30 mouse cellular contexts compared by ENCODE assay signal in the genomic region with DNA sequence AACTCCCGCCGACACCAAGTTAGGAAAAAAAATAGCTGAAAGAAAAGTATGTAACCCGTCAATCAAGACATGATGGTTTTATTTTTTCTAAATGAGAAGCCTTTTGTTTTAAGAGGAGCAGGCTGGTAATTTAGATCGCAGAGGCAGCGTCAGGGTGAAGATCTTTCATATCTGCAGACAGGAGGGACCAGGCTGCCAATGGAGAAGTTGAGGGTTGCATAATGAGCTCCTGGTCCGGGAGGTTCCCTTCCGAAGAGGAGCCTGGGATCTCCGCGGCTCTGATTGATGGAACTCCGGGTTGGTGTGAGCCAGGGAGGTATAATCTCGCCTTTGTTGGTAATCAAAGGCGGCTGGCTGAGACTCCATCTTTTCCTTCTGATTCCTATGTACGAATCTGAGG.
DNase-seq lines count a peak whose midpoint lies in the region; ATAC-seq lines count a peak whose summit lies in the region.
"Had no signal": no experiment of that assay in that cellular context is flagged by ENCODE, and none has a peak within 500 bp of the region (broad histone marks: within the 10 kb centered on the region; RNA-seq: fewer than 3 reads in every experiment).

No protein-coding gene starts in this region.

- H3K9ac ChIP-seq in forebrain, embryonic 14.5 days (ENCODE audit: low read length), result no peak overlapping the region
- no peak overlapping the region for H3K9ac ChIP-seq in hindbrain, embryonic 13.5 days
- H3K9ac ChIP-seq in hindbrain, embryonic 16.5 days (ENCODE audit: low read depth, low read length), result no peak overlapping the region
- H3K9ac ChIP-seq: embryonic facial prominence, embryonic 12.5 days; heart, embryonic 15.5 days; limb, embryonic 15.5 days; liver, embryonic 13.5 days; neural tube, embryonic 15.5 days had no signal

- 56% methylated on average over 13 of the region's 13 CpGs for WGBS in forebrain, embryonic 14.5 days
- 81% methylated on average over 13 of the region's 13 CpGs for WGBS in forebrain, embryonic 10.5 days
- WGBS in hindbrain, embryonic 13.5 days, result 68% methylated on average over 13 of the region's 13 CpGs
- 80% methylated on average over 13 of the region's 13 CpGs for WGBS in hindbrain, embryonic 10.5 days
- 63% methylated on average over 13 of the region's 13 CpGs for WGBS in hindbrain, embryonic 16.5 days

- H3K27me3 ChIP-seq in forebrain, embryonic 14.5 days (replicated peaks; ENCODE audit: control insufficient read depth, insufficient read depth, low read length), result no peaks in the 10 kb centered on the region
- H3K27me3 ChIP-seq in forebrain, embryonic 10.5 days (ENCODE audit: poor library complexity, severe bottlenecking), result no peaks in the 10 kb centered on the region
- no peaks in the 10 kb centered on the region for H3K27me3 ChIP-seq in hindbrain, embryonic 13.5 days
- no peaks in the 10 kb centered on the region for H3K27me3 ChIP-seq in hindbrain, embryonic 10.5 days (ENCODE audit: insufficient read depth, poor library complexity, severe bottlenecking)
- H3K27me3 ChIP-seq in hindbrain, embryonic 16.5 days (replicated peaks; ENCODE audit: control insufficient read depth, insufficient read depth, low read length), result no peaks in the 10 kb centered on the region
- H3K27me3 ChIP-seq: CH12.LX; embryonic facial prominence, embryonic 12.5 days; heart, embryonic 15.5 days; limb, embryonic 15.5 days; liver, embryonic 13.5 days; neural tube, embryonic 15.5 days had no signal

- no peaks in the 10 kb centered on the region for H3K9me3 ChIP-seq in forebrain, embryonic 14.5 days (replicated peaks; ENCODE audit: control insufficient read depth, low read length)
- H3K9me3 ChIP-seq in forebrain, embryonic 10.5 days, result no peaks in the 10 kb centered on the region; the same call in 1 of the 2 replicates
- no peaks in the 10 kb centered on the region for H3K9me3 ChIP-seq in hindbrain, embryonic 13.5 days
- 0 out of 2 replicates have a peak, but pooled peaks cover 3% of the 10 kb centered on the region for H3K9me3 ChIP-seq in hindbrain, embryonic 10.5 days
- no peaks in the 10 kb centered on the region for H3K9me3 ChIP-seq in hindbrain, embryonic 16.5 days (ENCODE audit: control insufficient read depth, low read length)
- H3K9me3 ChIP-seq: embryonic facial prominence, embryonic 12.5 days; heart, embryonic 15.5 days; limb, embryonic 10.5 days; limb, embryonic 15.5 days; liver, embryonic 13.5 days; neural tube, embryonic 15.5 days had no signal

- H3K36me3 ChIP-seq in forebrain, embryonic 14.5 days (ENCODE audit: control insufficient read depth, insufficient read depth, low read length), result no peaks in the 10 kb centered on the region
- no peaks in the 10 kb centered on the region for H3K36me3 ChIP-seq in forebrain, embryonic 10.5 days (replicated peaks)
- no peaks in the 10 kb centered on the region for H3K36me3 ChIP-seq in hindbrain, embryonic 13.5 days
- H3K36me3 ChIP-seq in hindbrain, embryonic 10.5 days, result no peaks in the 10 kb centered on the region
- H3K36me3 ChIP-seq in hindbrain, embryonic 16.5 days (ENCODE audit: control insufficient read depth, insufficient read depth, low read length), result no peaks in the 10 kb centered on the region
- H3K36me3 ChIP-seq: embryonic facial prominence, embryonic 12.5 days; heart, embryonic 10.5 days; heart, embryonic 15.5 days; limb, embryonic 10.5 days; limb, embryonic 15.5 days; liver, embryonic 13.5 days; neural tube, embryonic 15.5 days had no signal

- DNase-seq in forebrain, embryonic 14.5 days (ENCODE audit: low spot score), result peak; percentile 33
- no peak for DNase-seq in forebrain, embryonic 10.5 days (ENCODE audit: extremely low spot score, low spot score)
- no peak for DNase-seq in hindbrain, embryonic 10.5 days (ENCODE audit: low spot score)
- DNase-seq in heart, adult 9 months (ENCODE audit: low spot score in 2 of 2), result no peak
- DNase-seq: adrenal gland, adult 8-10 months; cerebellum, adult 11-12 months; cerebellum, adult 9-11 months; embryo, embryonic 11 days; gastrocnemius, postnatal 14 days; heart, postnatal 36 days; kidney, postnatal 14 days; layer of hippocampus, adult 9-11 months; liver, embryonic 13.5 days; lung, adult 18-20 months; lung, postnatal 10 days; retina, postnatal 1 day; right cerebral cortex, postnatal 14 days; thymus, postnatal 14 days had no signal

- ATAC-seq in forebrain, embryonic 14.5 days, result no peak
- no peak for ATAC-seq in hindbrain, embryonic 13.5 days (ENCODE audit: low FRiP score)
- no peak for ATAC-seq in hindbrain, embryonic 16.5 days
- no peak for ATAC-seq in erythroblast, adult 5-6 weeks (replicated peaks; ENCODE audit: low FRiP score, poor library complexity, severe bottlenecking)
- ATAC-seq: intestine, postnatal 0 days had no signal

- H3K27ac ChIP-seq in forebrain, embryonic 14.5 days (ENCODE audit: low read depth, low read length), result peak overlapping the region; percentile 46; the same call in 1 of the 2 replicates
- no peak overlapping the region for H3K27ac ChIP-seq in forebrain, embryonic 10.5 days
- H3K27ac ChIP-seq in hindbrain, embryonic 13.5 days, result 0 out of 2 replicates have a peak overlapping the region, but pooled peaks have one; percentile 2
- H3K27ac ChIP-seq in hindbrain, embryonic 10.5 days, result no peak overlapping the region
- H3K27ac ChIP-seq in hindbrain, embryonic 16.5 days (ENCODE audit: low read depth, low read length), result 0 out of 2 replicates have a peak overlapping the region, but pooled peaks have one; percentile 8
- H3K27ac ChIP-seq: embryonic facial prominence, embryonic 12.5 days; heart, embryonic 10.5 days; heart, embryonic 15.5 days; limb, embryonic 10.5 days; limb, embryonic 15.5 days; liver, embryonic 13.5 days; macrophage; neural tube, embryonic 15.5 days had no signal

- H3K4me3 ChIP-seq in forebrain, embryonic 14.5 days (ENCODE audit: low read depth, low read length), result no peak overlapping the region
- H3K4me3 ChIP-seq in forebrain, embryonic 10.5 days, result no peak overlapping the region
- H3K4me3 ChIP-seq in hindbrain, embryonic 13.5 days, result no peak overlapping the region
- no peak overlapping the region for H3K4me3 ChIP-seq in hindbrain, embryonic 10.5 days
- H3K4me3 ChIP-seq in hindbrain, embryonic 16.5 days (ENCODE audit: low read length), result no peak overlapping the region
- H3K4me3 ChIP-seq: embryonic facial prominence, embryonic 12.5 days; heart, embryonic 10.5 days; heart, embryonic 15.5 days; limb, embryonic 10.5 days; limb, embryonic 15.5 days; liver, embryonic 13.5 days; neural tube, embryonic 15.5 days had no signal

- no peak overlapping the region for H3K4me2 ChIP-seq in forebrain, embryonic 14.5 days (ENCODE audit: low read length)
- H3K4me2 ChIP-seq in hindbrain, embryonic 13.5 days, result no peak overlapping the region
- H3K4me2 ChIP-seq in hindbrain, embryonic 16.5 days (ENCODE audit: low read length), result no peak overlapping the region; the same call in 1 of the 2 replicates
- H3K4me2 ChIP-seq: embryonic facial prominence, embryonic 12.5 days; heart, embryonic 15.5 days; limb, embryonic 15.5 days; liver, embryonic 13.5 days; neural tube, embryonic 15.5 days had no signal

- H3K4me1 ChIP-seq in forebrain, embryonic 14.5 days (ENCODE audit: control insufficient read depth, insufficient read depth, low read length), result no peaks in the 10 kb centered on the region
- H3K4me1 ChIP-seq in forebrain, embryonic 10.5 days, result no peaks in the 10 kb centered on the region
- no peaks in the 10 kb centered on the region; the same call in 1 of the 2 replicates for H3K4me1 ChIP-seq in hindbrain, embryonic 13.5 days (replicated peaks)
- H3K4me1 ChIP-seq in hindbrain, embryonic 10.5 days (replicated peaks), result 0 out of 2 replicates have a peak, but pooled peaks cover 2% of the 10 kb centered on the region
- no peaks in the 10 kb centered on the region for H3K4me1 ChIP-seq in hindbrain, embryonic 16.5 days (ENCODE audit: control insufficient read depth, insufficient read depth, low read depth, low read length)
- H3K4me1 ChIP-seq: embryonic facial prominence, embryonic 12.5 days; heart, embryonic 10.5 days; heart, embryonic 15.5 days; limb, embryonic 10.5 days; limb, embryonic 15.5 days; liver, embryonic 13.5 days; neural tube, embryonic 15.5 days had no signal

Comparison
In these comparisons a context has a peak if more than half of its experiments do, and no peak if none do; other contexts are left out.
1. H3K27ac ChIP-seq: peak in forebrain, embryonic 14.5 days (single experiment), hindbrain, embryonic 13.5 days (single experiment) and hindbrain, embryonic 16.5 days (single experiment); none in forebrain, embryonic 10.5 days (single experiment) and hindbrain, embryonic 10.5 days (single experiment).